Mouse (Mus musculus) small intestine, adult 2 months (tissue): ENCODE results near the gene Best1.

Source experiments
- CTCF ChIP-seq: fragments of 200-500 bp; IDR thresholded peaks from 2 replicates; pipeline ENCODE4 v1.5.1; 2012; ENCODE audit warnings: low read depth, mild to moderate bottlenecking, control low read depth, inconsistent platforms, low read length, moderate library complexity, mixed read lengths; ENCODE audit not compliant: insufficient replicate concordance, insufficient read length; ENCODE audit errors: extremely low read depth
- POLR2A ChIP-seq: fragments of 200-500 bp; IDR thresholded peaks from 2 replicates; pipeline ENCODE4 v1.6.1; 2012; ENCODE audit warnings: low read depth, mild to moderate bottlenecking, control low read depth, inconsistent platforms, low read length, moderate library complexity

- TF ChIP-seq POLR2A (no peak), CTCF (no peak)
These were observed 63.1 kb downstream of the Best1 start for GRCm38 (mm10) chr19:9938156-9938823.
